Mouse (Mus musculus): Measurements from ENCODE around the gene Klf1.

Gene Klf1

DNA sequence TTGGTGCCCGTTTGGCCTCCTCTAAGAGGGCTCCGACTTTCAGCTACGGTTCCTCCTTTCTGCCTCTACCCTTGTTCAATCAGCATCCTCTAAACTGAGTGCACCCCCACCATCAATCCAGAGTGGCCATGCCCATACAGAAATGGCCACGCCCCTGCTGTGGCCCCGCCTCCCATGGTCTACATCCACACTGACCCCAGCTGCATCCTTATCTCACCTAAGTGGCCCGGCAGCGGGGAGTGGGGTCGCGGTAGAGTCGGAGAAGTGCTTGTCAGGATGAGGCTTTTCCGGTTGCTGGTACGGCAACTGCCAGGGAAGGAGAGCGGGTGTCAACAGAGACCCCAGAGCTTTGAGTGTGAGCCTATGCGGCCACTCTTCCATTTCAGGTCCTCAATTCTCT lies 33.8 kb downstream of the Klf1 start:
- in situ Hi-C loops (cut with MseI, MboI): no loop called here

DNA sequence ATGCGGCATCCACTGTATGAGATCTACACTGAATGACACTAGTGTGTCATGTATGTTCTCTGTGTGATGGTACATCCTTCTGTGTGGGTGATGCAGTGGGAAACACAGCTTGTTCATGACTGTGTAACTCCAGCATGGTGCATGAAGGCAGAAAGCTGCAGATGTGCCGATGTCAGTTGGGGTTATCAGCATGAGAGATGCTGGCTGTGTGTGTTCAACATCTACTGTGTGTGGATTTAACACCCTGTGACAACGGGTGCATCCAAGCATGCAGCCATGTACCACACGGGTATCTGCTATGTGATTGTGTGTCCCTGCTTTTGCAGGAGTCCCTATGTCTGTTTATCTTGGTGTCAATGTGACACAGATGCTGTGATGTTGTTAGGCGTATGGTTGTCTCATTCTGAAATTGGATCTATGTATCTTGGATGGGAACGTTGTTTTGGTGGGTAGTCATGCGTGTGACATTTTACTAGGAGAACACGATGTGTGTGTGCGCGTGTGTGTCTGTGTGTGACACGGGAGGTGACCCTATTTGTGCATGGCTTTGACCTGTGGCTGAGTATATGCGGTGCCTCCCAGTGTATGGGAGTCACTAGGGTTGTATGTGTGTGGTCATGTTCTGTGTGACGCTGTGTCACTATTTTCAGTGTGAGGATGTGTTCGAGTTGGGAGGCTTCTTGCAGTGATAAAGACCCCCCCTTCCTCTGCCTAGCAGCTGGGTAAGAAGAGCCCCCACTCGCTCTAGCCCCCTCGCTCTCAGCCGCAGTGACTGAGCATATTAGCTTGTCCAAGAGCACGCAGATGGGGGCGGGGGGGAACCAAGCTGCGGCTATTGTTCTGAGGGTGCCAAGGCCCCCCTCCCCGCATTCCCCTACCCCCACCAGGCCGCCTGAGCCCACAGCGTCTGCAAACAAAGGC lies 34.6 kb downstream of the Klf1 start:
- in situ Hi-C loops (cut with MseI, MboI): no loop called here

DNA sequence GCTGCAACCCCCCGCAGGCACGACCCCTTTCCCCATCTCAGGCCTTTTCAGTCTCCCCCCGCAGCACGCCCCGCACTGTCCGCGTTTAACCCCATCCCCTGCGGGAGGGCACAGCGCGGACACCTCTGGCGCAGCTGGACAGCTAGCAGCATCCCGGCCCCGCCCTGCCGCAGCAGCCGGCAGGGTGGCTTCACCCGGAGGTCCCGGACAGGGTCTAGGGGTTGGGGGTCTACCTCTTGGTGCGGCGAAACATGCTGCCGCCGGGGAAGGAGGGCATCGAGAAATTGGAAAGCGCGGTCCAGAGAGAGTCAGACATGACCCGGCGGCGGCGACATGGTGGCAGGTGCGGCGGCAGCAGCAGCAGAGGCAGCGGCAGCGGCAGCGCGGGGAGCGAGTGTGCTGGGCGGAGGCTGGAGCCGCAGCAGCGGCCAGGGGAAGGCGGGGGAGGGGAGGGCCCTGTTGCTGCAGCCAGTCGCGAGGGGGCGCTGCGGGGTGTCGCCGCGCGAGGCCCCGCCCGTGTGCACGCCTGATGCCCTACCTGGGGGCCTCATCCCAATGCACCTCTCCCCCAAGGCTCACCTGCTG lies 35.3 kb downstream of the Klf1 start, which contains the start of gene Mast1:
Mast1 (minus strand) TSS at position 398 of the 585 bp plus-strand sequence.
- in situ Hi-C loops (cut with MseI, MboI): no loop called here

DNA sequence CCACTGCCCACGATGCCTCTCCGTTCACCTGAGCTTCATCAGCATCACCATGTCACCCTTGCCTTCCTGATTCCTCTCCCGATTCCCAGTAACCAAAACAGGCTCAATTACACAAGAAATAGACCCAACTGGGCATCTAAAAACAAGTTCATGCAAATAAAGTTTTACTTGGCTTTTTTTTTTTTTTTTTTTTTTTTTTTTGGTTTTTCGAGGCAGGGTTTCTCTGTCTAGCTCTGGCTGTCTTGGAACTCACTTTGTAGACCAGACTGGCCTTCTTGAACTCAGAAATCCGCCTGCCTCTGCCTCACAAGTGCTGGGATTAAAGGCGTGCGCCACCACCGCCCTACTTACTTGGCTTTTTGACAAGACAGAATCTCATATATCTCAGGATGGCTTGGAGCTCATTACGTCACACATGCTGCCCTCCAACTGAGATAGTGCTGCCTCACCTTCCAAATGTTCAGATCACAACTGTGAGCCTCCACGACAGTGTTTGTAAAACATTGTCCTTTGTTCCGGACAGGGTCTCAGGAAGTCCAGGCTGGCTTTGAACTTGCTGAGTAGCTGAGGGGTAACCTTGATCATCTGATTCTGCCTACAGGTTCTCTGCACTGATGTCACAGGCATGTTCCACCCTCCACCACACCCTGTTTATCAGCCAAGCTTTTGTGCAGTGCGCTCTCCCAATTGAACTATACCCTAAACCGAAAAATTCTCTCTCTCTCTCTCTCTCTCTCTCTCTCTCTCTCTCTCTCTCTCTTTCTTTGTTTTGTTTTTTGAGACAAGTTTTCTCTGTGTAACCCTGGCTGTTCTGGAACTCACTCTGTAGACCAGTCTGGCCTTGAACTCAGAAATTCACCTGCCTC lies 36.1 kb downstream of the Klf1 start:
- in situ Hi-C loops (cut with MseI, MboI): no loop called here

DNA sequence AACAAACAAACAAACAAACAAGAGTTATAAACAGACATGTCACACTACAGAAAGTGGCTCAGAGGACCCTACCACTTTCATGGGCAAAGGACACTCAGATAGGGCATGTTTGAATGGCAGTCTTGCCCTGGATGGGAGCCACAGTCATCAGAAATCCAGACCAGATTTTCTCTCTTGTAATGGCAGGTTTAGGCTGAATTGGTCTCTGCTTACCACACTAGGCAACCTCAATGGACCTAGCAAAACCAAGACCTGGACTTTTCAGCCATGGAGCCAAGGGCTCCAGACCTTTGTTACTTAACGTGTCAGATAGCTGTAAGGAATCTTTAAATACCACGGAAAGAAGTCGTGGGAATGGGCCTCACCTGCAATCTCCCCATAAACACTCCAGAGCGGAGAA lies 42.0 kb downstream of the Klf1 start:
- in situ Hi-C loops (cut with MseI, MboI): no loop called here

DNA sequence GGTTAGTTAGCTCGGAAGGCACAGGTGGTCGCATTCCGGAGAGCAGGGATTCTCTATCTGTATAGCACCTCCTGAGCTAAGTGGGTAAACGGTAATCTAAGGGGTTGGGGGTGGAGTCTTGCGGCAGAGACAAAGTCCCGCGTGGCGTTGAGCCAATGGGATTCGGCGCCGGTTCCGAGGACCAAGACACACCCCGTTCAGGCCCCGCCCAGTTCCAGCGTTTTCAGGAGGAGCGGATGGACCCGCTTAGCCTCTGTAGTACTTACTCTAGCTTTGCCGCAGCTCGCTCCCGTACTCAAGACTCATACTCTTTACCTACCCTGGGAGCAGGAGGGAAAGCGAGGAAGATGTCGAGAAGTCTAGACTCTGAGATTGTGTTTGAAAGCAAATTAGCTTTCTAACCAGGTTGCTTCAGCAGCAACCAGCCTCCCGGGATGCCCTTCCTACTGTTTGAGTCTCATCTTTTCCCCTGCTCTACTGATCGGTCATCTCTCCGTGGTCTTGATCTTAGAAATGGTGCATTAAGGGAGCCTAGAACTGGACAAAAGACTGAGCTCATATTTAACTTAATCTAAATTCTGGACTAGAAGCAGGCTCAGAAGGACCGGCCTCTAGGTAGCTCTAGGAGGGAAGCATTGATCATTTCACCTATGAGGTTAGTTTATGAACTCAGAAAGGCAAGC lies 42.9 kb downstream of the Klf1 start:
- in situ Hi-C loops (cut with MseI, MboI): no loop called here

DNA sequence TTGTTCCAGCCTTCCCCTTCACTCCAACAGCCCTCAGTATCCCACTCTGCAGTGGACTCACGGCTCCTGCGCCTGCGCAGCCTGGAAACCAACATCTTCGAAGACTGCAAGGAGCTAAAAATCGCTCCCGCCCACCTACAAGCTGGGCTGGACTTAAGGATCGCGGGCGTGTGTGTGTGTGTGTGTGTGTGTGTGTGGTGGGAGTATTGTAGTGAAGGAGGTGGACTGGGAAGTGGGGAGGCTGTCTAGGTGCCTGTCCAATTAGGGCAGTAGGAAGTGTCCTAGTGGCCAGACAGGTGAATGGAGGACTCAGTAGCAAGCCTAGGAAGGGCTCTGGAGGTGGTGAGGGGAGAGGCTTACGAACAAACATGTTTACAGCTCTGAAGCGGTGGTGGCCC lies 43.5 kb downstream of the Klf1 start:
- in situ Hi-C loops (cut with MseI, MboI): no loop called here

DNA sequence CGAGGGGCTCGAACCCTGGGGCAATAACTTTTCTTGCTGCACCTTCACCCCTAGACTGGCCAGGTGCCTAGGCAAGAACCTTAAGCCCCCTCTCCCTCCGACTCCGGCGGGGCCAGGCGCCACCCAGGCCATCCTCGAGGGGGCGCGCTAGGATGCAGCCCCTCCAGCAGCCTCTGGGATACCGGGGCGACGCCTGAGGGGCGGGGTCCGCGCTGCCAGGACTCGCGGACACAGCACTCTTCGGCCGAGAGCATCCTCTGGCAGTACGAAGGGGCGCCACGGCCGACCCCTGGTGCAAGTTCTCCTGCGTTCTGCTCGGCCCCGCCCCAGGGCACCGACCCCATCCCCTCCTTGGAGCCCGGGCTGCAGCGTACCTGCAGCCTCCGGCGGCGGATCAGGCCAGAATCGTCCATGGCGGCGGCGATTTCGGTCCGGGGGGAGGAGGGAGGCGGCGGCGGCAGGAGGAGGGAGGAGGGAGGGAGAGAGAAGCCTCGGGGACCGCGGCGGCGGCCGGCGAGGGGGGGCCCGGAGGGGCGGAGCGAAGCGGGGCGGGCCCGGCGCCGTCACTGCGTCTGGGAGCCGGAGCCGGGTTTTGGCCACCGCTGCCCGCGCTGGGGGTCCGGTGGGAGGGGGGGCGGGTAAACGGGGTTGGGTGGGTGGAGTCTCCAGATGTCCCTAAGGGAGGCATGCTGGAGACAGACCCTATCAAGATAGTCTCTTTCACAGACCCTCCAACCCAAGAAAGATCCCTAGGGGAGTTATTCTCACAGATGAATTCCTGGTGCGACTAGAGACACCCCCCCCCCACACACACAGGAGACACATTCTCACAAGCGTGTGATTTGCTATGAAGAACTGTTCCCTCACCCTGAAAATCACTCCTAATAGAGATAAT lies 44.2 kb downstream of the Klf1 start:
- in situ Hi-C loops (cut with MseI, MboI): no loop called here

DNA sequence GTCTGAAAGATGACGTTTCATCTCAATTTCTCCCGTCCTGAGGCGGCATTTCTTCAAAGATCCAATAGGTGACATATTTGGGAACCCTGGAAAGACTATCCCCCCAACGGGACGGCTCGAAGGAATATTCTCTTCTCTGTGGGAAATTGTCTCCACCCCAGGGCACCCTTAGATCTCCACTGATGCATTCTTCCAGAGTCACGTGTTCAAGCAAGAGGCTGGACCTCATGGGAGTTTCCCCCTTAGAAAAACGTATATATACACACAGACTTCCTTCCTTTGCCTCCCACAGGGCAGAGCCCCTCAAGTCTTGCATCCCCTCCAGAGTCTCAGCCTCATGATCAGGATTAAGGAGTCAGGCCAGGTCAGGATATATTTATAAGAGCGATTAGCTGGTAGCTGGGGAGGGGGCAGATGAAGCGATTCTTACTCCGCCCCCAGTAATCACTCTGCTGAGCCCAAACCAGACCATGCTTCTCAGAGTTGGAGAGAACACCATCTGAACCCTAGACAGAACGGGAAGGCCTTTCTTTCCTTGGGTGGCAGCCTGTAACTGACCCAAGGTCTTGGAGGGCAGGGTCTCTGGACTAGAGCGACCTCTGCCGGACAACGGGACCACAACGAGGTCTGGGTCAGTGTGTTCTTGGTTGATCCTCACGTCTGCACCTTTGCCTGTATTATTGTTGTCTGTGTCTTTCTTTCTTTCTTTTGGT lies 45.0 kb downstream of the Klf1 start, which contains the start of gene Rtbdn:
Rtbdn (plus strand) TSS at position 464 of the 713 bp plus-strand sequence.
- in situ Hi-C loops (cut with MseI, MboI): no loop called here

DNA sequence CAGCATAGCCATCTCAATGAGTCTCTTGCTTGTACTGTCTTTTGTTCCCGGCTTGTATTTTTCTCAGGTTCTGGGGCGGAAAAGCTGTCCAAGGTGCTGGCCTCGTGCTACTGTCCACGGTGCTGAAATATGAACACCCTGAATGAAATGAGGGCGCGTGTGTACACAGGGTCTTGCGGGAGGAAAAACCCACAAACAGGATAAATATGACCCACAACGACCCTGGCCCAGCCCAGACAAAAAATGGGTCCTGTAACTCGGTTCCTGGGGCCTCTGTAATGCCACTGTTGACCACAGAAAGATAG lies 45.5 kb downstream of the Klf1 start:
- in situ Hi-C loops (cut with MseI, MboI): no loop called here

DNA sequence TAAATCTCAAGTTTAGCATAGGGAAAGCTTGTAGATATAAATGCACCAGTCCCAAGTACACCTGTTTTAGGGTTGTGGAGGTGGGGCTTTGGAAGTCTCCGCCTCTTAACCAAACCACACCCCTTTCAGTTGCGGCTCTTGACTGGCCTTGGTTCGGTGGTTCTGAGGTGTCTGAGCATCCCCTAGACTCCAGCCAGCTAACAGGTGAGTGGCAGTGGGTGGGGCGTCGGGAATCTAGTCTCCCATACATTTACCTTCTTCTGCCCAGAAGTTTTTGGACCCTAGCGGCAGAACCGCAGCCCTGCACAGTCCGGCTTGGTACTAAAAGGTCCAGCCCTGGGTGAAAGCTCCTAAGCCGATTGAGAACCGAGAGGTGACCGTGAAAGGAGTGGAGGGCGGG lies 48.0 kb downstream of the Klf1 start:
- in situ Hi-C loops (cut with MseI, MboI): no loop called here

DNA sequence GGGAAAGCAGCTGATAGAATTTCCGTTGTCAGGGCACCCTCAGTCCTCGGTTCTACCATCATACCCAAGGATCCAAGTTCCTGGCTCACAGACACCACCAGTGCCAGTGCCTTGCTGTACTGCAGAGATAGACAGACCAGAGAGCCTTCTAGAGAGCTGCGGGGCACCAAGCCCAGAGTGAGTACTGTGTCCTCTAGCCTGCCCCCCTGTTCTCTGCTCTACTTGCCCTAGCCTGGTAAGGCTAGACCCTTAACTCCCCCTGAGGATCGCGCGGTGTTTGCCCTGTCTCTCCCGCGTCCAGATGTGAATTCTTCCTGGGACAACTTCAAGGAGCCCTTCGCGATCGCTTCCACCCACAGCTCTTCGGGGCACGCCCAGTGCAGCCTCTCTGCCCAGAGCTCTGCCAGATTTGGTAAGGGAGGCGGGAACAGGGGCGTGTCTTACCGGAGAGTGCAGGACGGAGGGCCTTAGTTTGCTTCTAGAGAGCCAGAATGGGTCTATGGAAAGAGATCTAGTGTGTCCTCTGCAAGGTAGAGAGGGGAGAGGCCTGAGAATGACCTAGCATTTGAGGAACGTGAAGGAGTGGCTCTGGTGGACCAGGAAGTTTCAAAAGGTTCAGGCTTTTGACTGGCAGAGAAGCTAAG lies 51.0 kb downstream of the Klf1 start:
- in situ Hi-C loops (cut with MseI, MboI): no loop called here

Measured in mouse trophoblast stem cell (cell line).